9 mouse cellular contexts compared by ENCODE assay signal in the genomic region with DNA sequence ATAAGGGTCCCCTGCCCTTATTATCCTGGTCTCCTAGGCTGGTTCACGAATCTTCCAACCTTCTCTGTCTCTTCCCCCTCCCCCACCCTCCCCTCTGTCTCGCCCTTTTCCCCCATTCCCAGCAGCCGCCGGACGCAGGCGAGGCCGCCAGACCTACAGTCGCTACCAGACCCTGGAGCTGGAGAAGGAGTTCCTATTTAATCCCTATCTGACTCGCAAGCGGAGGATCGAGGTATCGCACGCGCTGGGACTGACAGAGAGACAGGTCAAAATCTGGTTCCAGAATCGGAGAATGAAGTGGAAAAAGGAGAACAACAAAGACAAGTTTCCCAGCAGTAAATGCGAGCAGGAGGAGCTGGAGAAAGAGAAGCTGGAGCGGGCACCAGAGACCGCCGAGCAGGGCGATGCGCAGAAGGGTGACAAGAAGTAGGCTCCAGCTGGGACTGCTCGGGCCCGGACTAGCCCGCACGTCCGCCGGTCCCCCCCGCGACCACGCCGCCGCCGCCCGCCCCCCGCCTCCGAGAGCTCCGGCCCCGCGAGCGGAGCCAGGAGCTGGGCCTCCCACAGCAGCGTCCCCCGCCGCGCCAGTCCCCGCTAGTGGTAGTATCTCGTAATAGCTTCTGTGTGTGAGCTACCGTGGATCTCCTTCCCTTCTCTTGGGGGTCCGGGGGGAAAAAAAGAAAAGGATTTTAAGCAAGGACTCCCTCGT. TPM values are rescaled to one million over a fixed set of nuclear protein-coding genes. Genes with fewer than 3 reads are reported as not detected.
DNase-seq lines count a peak whose midpoint lies in the region; ATAC-seq and TF ChIP-seq lines count a peak whose summit lies in the region.
"Had no signal": no experiment of that assay in that cellular context is flagged by ENCODE, and none has a peak within 500 bp of the region (broad histone marks: within the 10 kb centered on the region; RNA-seq: fewer than 3 reads in every experiment).

No protein-coding gene starts in this region.

- H3K9me3 ChIP-seq in E14TG2a.4 (ENCODE audit: low read length), result no peaks in the 10 kb centered on the region
- no peaks in the 10 kb centered on the region for H3K9me3 ChIP-seq in heart, embryonic 13.5 days
- no peaks in the 10 kb centered on the region for H3K9me3 ChIP-seq in limb, embryonic 10.5 days (replicated peaks)

- H3K9ac ChIP-seq in heart, embryonic 13.5 days, result peak overlapping the region; percentile 56

- H3K79me2 ChIP-seq in myocyte (ENCODE audit: control insufficient read depth, insufficient read depth), result no peaks in the 10 kb centered on the region

- H3ac ChIP-seq in myocyte (ENCODE audit: control insufficient read depth, insufficient read length), result no peak overlapping the region

- DNase-seq in gastrocnemius, postnatal 10 days, result peak; percentile 54
- DNase-seq in gastrocnemius, postnatal 4 days (ENCODE audit: low spot score in 2 of 2), result no peak
- peak; percentile 77 for DNase-seq in limb, embryonic 10.5 days (ENCODE audit: low spot score)
- DNase-seq in embryo, embryonic 10 days (ENCODE audit: low spot score), result no peak
- no peak for DNase-seq in urinary bladder, postnatal 10 days (ENCODE audit: low spot score)

- no peak for TF ChIP-seq CTCF in E14TG2a.4 (conservative IDR thresholded peaks at IDR 0.05; ENCODE audit: low read length)

- H3K4me3 ChIP-seq in E14TG2a.4 (replicated peaks; ENCODE audit: low read length) (peak overlapping the region; percentile 41), myocyte (no peak overlapping the region)
- peak overlapping the region; percentile 49 for H3K4me3 ChIP-seq in heart, embryonic 13.5 days
- peak overlapping the region; percentile 65 for H3K4me3 ChIP-seq in limb, embryonic 10.5 days

- no peak for ATAC-seq in heart, embryonic 13.5 days (ENCODE audit: extremely low read depth, insufficient number of reproducible peaks, low FRiP score, low TSS enrichment)

- H3K36me3 ChIP-seq in E14TG2a.4 (ENCODE audit: insufficient read depth, low read length) (no peaks in the 10 kb centered on the region), myocyte (ENCODE audit: control insufficient read depth, insufficient read depth) (no peaks in the 10 kb centered on the region)
- no peaks in the 10 kb centered on the region for H3K36me3 ChIP-seq in heart, embryonic 13.5 days
- no peaks in the 10 kb centered on the region for H3K36me3 ChIP-seq in limb, embryonic 10.5 days

- H3K4me1 ChIP-seq in E14TG2a.4 (replicated peaks; ENCODE audit: low read depth, low read length), result peaks cover 55% of the 10 kb centered on the region
- H3K4me1 ChIP-seq in heart, embryonic 13.5 days, result peaks cover 22% of the 10 kb centered on the region
- peaks cover 76% of the 10 kb centered on the region for H3K4me1 ChIP-seq in limb, embryonic 10.5 days

- H3K4me2 ChIP-seq in heart, embryonic 13.5 days, result peak overlapping the region; percentile 70
- peak overlapping the region; percentile 56 for H3K4me2 ChIP-seq in myocyte (ENCODE audit: low read depth)

- peaks cover 98% of the 10 kb centered on the region for H3K27me3 ChIP-seq in E14TG2a.4 (ENCODE audit: insufficient read depth, low read length)
- peaks cover 100% of the 10 kb centered on the region for H3K27me3 ChIP-seq in heart, embryonic 13.5 days (replicated peaks)
- H3K27me3 ChIP-seq in limb, embryonic 10.5 days (ENCODE audit: low read depth, poor library complexity, severe bottlenecking), result peaks cover 99% of the 10 kb centered on the region
- H3K27me3 ChIP-seq in myocyte (ENCODE audit: control insufficient read depth, insufficient read depth, insufficient read length), result peaks cover 94% of the 10 kb centered on the region

- WGBS in heart, embryonic 13.5 days, result under 1% methylated on average over 47 of the region's 49 CpGs
- WGBS in limb, embryonic 10.5 days, result under 1% methylated on average over 49 of the region's 49 CpGs

- TF ChIP-seq POLR2A in myocyte (IDR thresholded peaks at IDR 0.05; ENCODE audit: insufficient read length, low read depth), result no peak

- no peak overlapping the region for H3K27ac ChIP-seq in heart, embryonic 13.5 days (replicated peaks)
- H3K27ac ChIP-seq in limb, embryonic 10.5 days, result peak overlapping the region; percentile 89

TF ChIP-seq in myocyte, 11 proteins besides CTCF, POLR2A, EP300 and RAD21:
- TF ChIP-seq CEBPB (IDR thresholded peaks at IDR 0.05; ENCODE audit: insufficient read depth, poor library complexity, severe bottlenecking), result no peak
- no peak for TF ChIP-seq MYOG (IDR thresholded peaks at IDR 0.05; ENCODE audit: control insufficient read depth in 1 of 3, insufficient read depth in 1 of 3, insufficient read length in 2 of 3, low read depth in 2 of 3)
- no peak for TF ChIP-seq USF1 (IDR thresholded peaks at IDR 0.05; ENCODE audit: low read depth)
- no peak for TF ChIP-seq REST (IDR thresholded peaks at IDR 0.05; ENCODE audit: insufficient read depth, insufficient read length)
- TF ChIP-seq E2F4 (IDR thresholded peaks at IDR 0.05; ENCODE audit: insufficient read depth), result no peak
- no peak for TF ChIP-seq TCF3 (IDR thresholded peaks at IDR 0.05; ENCODE audit: insufficient read length, low read depth)
- TF ChIP-seq SRF (IDR thresholded peaks at IDR 0.05; ENCODE audit: control insufficient read depth, insufficient read length, low read depth), result no peak
- TF ChIP-seq POLR2AphosphoS2 (IDR thresholded peaks at IDR 0.05; ENCODE audit: insufficient read length, low read depth), result no peak
- TF ChIP-seq MAX (IDR thresholded peaks at IDR 0.05; ENCODE audit: low read depth), result no peak
- no peak for TF ChIP-seq TCF12 (IDR thresholded peaks at IDR 0.05; ENCODE audit: insufficient read depth, poor library complexity, severe bottlenecking)
- no peak for TF ChIP-seq MYOD1 (IDR thresholded peaks at IDR 0.05; ENCODE audit: control insufficient read depth in 1 of 3, insufficient read length in 2 of 3, low read depth in 2 of 3)

RNA-seq across cellular contexts. Expression of a gene that starts 2.2 kb away (rescaled TPM):
- 1 to 10 TPM; 1.6 to 1.9 TPM for total RNA-seq in gastrocnemius, postnatal 10 days (2021)
- total RNA-seq in gastrocnemius, postnatal 4 days (2021), result 1 to 10 TPM; 1.8 to 2.1 TPM
- polyA plus RNA-seq in heart, embryonic 13.5 days (2015; fragmentation: Nextera tagmentation; extraction: Ambion mirVana), result 0.11 and 0.25 TPM in 2 replicates
- polyA plus RNA-seq in limb, embryonic 10.5 days (2016; fragmentation: Nextera tagmentation; extraction: Ambion mirVana), result 7.1 and 10.2 TPM in 2 replicates
- polyA plus RNA-seq in myocyte (2012; fragmentation: generic; extraction: Trizol), result 0.06 TPM
- total RNA-seq: heart, postnatal 10 days had no signal

RNA-seq across cellular contexts. Expression of a gene that starts 2.5 kb away (rescaled TPM):
- 1 to 10 TPM in 1 of 2 experiments, under 1 TPM in 1; 0.92 to 1.9 TPM for total RNA-seq in gastrocnemius, postnatal 10 days (2021)
- 1 to 10 TPM in 1 of 2 experiments, under 1 TPM in 1; 0.98 to 1.3 TPM for total RNA-seq in gastrocnemius, postnatal 4 days (2021)
- not detected in 2 replicates for polyA plus RNA-seq in heart, embryonic 13.5 days (2015; fragmentation: Nextera tagmentation; extraction: Ambion mirVana)
- 0.95 and 1.2 TPM in 2 replicates for polyA plus RNA-seq in limb, embryonic 10.5 days (2016; fragmentation: Nextera tagmentation; extraction: Ambion mirVana)
- 0.05 TPM for polyA plus RNA-seq in myocyte (2012; fragmentation: generic; extraction: Trizol)
- total RNA-seq: heart, postnatal 10 days had no signal

RNA-seq across cellular contexts. Expression of a gene that starts 8.1 kb away (rescaled TPM):
- total RNA-seq in gastrocnemius, postnatal 10 days (2021), result 1 to 10 TPM in 1 of 2 experiments, under 1 TPM in 1; 0.56 to 2.0 TPM
- 1 to 10 TPM in 1 of 2 experiments, under 1 TPM in 1; 0.62 to 1.3 TPM for total RNA-seq in gastrocnemius, postnatal 4 days (2021)
- 1.4 and 2.0 TPM in 2 replicates for polyA plus RNA-seq in heart, embryonic 13.5 days (2015; fragmentation: Nextera tagmentation; extraction: Ambion mirVana)
- 6.1 and 7.9 TPM in 2 replicates for polyA plus RNA-seq in limb, embryonic 10.5 days (2016; fragmentation: Nextera tagmentation; extraction: Ambion mirVana)
- polyA plus RNA-seq in myocyte (2012; fragmentation: generic; extraction: Trizol), result not detected
- total RNA-seq: heart, postnatal 10 days had no signal

RNA-seq across cellular contexts. Expression of a gene that starts 12.9 kb away (rescaled TPM):
- under 1 TPM; 0.63 to 0.79 TPM for total RNA-seq in gastrocnemius, postnatal 10 days (2021)
- total RNA-seq in gastrocnemius, postnatal 4 days (2021), result 1 to 10 TPM; 1.1 to 1.5 TPM
- polyA plus RNA-seq in heart, embryonic 13.5 days (2015; fragmentation: Nextera tagmentation; extraction: Ambion mirVana), result 0.06 TPM in 1 of 2 replicates, not detected in the other
- 3.4 and 3.8 TPM in 2 replicates for polyA plus RNA-seq in limb, embryonic 10.5 days (2016; fragmentation: Nextera tagmentation; extraction: Ambion mirVana)
- 0.24 TPM for polyA plus RNA-seq in myocyte (2012; fragmentation: generic; extraction: Trizol)
- total RNA-seq: heart, postnatal 10 days had no signal

RNA-seq across cellular contexts. Expression of a gene that starts 18.9 kb away (rescaled TPM):
- total RNA-seq in gastrocnemius, postnatal 10 days (2021), result 1 to 10 TPM in 1 of 2 experiments, under 1 TPM in 1; 0.89 to 1.3 TPM
- total RNA-seq in gastrocnemius, postnatal 4 days (2021), result 1 to 10 TPM in 1 of 2 experiments, under 1 TPM in 1; 0.80 to 1.1 TPM
- 3.8 and 5.5 TPM in 2 replicates for polyA plus RNA-seq in heart, embryonic 13.5 days (2015; fragmentation: Nextera tagmentation; extraction: Ambion mirVana)
- polyA plus RNA-seq in limb, embryonic 10.5 days (2016; fragmentation: Nextera tagmentation; extraction: Ambion mirVana), result 5.5 and 5.9 TPM in 2 replicates
- polyA plus RNA-seq in myocyte (2012; fragmentation: generic; extraction: Trizol), result not detected

Comparison
In these comparisons a context has a peak if more than half of its experiments do, and no peak if none do; other contexts are left out.
1. DNase-seq: peak in gastrocnemius, postnatal 10 days (single experiment) and limb, embryonic 10.5 days (single experiment); none in gastrocnemius, postnatal 4 days (0 of 2), embryo, embryonic 10 days (single experiment) and urinary bladder, postnatal 10 days (single experiment).